Mouse (Mus musculus) kidney, postnatal 4 days (tissue): ENCODE measurements around the gene Msantd3.
A peak's percentile ranks its signal among the peaks of the same experiment; 100 is the strongest.

Experiments
- DNase-seq, 2 experiments: peaks; one replicate each; pipeline ENCODE4 v3.0.0; 2021; ENCODE audit warnings: mixed read lengths in 2 of 2

The Msantd3 gene

GRCm38 (mm10) chr4:48539841-48540575, at the start of gene Msantd3:
TSS of gene Msantd3 (plus strand) at chr4:48539935.
- DNase-seq, result peak; percentile 76 to 82

GRCm38 (mm10) chr4:48491290-48491743, 48.4 kb upstream of the Msantd3 start:
- DNase-seq, result peak; percentile 3 to 8

GRCm38 (mm10) chr4:48492510-48492909, 47.2 kb upstream of the Msantd3 start:
- DNase-seq, result no peak

- no peak for DNase-seq
Observed at GRCm38 (mm10) chr4:48510861-48511260, 28.9 kb upstream of the Msantd3 start.

- DNase-seq, result no peak
Observed at GRCm38 (mm10) chr4:48529559-48529958, 10.2 kb upstream of the Msantd3 start.

- DNase-seq, result no peak
Observed at GRCm38 (mm10) chr4:48531804-48532601, 7.7 kb upstream of the Msantd3 start.

- DNase-seq, result no peak
Observed at GRCm38 (mm10) chr4:48536275-48536674, 3.5 kb upstream of the Msantd3 start.

GRCm38 (mm10) chr4:48537024-48537423, 2.7 kb upstream of the Msantd3 start:
- DNase-seq, result no peak

GRCm38 (mm10) chr4:48538581-48538980, 1.2 kb upstream of the Msantd3 start:
- no peak for DNase-seq

GRCm38 (mm10) chr4:48540576-48541111, 909 bp downstream of the Msantd3 start:
- DNase-seq, result peak; percentile 49 to 73

- DNase-seq, result peak; percentile 29 to 49
Observed at GRCm38 (mm10) chr4:48541526-48542250, 2.0 kb downstream of the Msantd3 start.

- DNase-seq, result no peak
Observed at GRCm38 (mm10) chr4:48542351-48542750, 2.6 kb downstream of the Msantd3 start.

- no peak for DNase-seq
Observed at GRCm38 (mm10) chr4:48543071-48543865, 3.5 kb downstream of the Msantd3 start.

- DNase-seq, result no peak
Observed at GRCm38 (mm10) chr4:48544141-48544540, 4.4 kb downstream of the Msantd3 start.

- no peak for DNase-seq
Observed at GRCm38 (mm10) chr4:48545966-48546365, 6.2 kb downstream of the Msantd3 start.

- DNase-seq, result no peak
Observed at GRCm38 (mm10) chr4:48546568-48547496, 7.1 kb downstream of the Msantd3 start.

GRCm38 (mm10) chr4:48548393-48549045, 8.8 kb downstream of the Msantd3 start:
- no peak for DNase-seq

GRCm38 (mm10) chr4:48549661-48550060, 9.9 kb downstream of the Msantd3 start:
- DNase-seq, result no peak

- no peak for DNase-seq
Observed at GRCm38 (mm10) chr4:48552486-48553064, 12.8 kb downstream of the Msantd3 start.

GRCm38 (mm10) chr4:48554132-48554531, 14.4 kb downstream of the Msantd3 start:
- no peak for DNase-seq
